Mouse (Mus musculus) lung, embryonic 16.5 days (tissue): ENCODE data around the gene Tmem191c. TPM values are rescaled to one million over a fixed set of nuclear protein-coding genes. Genes with fewer than 3 reads are reported as not detected.

Source experiments
- ATAC-seq: fragments of 200-750 bp; cut with Nextera tagmentation; 2 replicates; pipeline ENCODE4 v1.8.0; 2017; ENCODE audit warnings: low read depth, mild to moderate bottlenecking, moderate library complexity
- H3K27ac ChIP-seq: fragments of 300-500 bp; sonication (generic); 2 replicates; pipeline ENCODE4 v1.5.1; 2014; ENCODE audit warnings: mild to moderate bottlenecking, control low read depth, low read length
- H3K27me3 ChIP-seq: fragments of 300-500 bp; sonication (generic); 2 replicates; pipeline ENCODE4 v1.6.1; 2014; ENCODE audit warnings: low read depth, low read length, mixed read lengths; ENCODE audit not compliant: control insufficient read depth, insufficient read depth
- H3K36me3 ChIP-seq: fragments of 300-500 bp; sonication (generic); 2 replicates; pipeline ENCODE4 v1.6.1; 2014; ENCODE audit warnings: low read length; ENCODE audit not compliant: control insufficient read depth, insufficient read depth
- H3K4me1 ChIP-seq: fragments of 300-500 bp; sonication (generic); replicated peaks from 2 replicates; pipeline ENCODE4 v1.6.1; 2014; ENCODE audit warnings: low read length, mixed read lengths; ENCODE audit not compliant: control insufficient read depth, insufficient read depth
- H3K4me2 ChIP-seq: fragments of 300-500 bp; sonication (generic); 2 replicates; pipeline ENCODE4 v1.6.1; 2014; ENCODE audit warnings: low read depth, low read length, control low read depth
- H3K4me3 ChIP-seq: fragments of 300-500 bp; sonication (generic); 2 replicates; pipeline ENCODE4 v1.5.1; 2014; ENCODE audit warnings: mild to moderate bottlenecking, low read length, control low read depth
- H3K9ac ChIP-seq: fragments of 300-500 bp; sonication (generic); 2 replicates; pipeline ENCODE4 v1.6.1; 2014; ENCODE audit warnings: low read length, control low read depth
- H3K9me3 ChIP-seq: fragments of 300-500 bp; sonication (generic); 2 replicates; pipeline ENCODE4 v1.6.1; 2016; ENCODE audit warnings: low read length; ENCODE audit not compliant: control insufficient read depth
- WGBS: fragments of 180-500 bp; shearing (Covaris S2); extraction: QIAGEN DNeasy Blood & Tissue Kit; methylation state at CpG from one replicate; pipeline ENCODE4 v1.1.7; 2014; 5-methylcytosine and 5-hydroxymethylcytosine counted together
- polyA plus RNA-seq: library from polyadenylated mRNA; unstranded; fragments of >200 nt; fragmentation: Nextera tagmentation; extraction: Ambion mirVana; gene quantifications from 2 replicates; pipeline ENCODE4 v1.2.1, GENCODE M21; 2015

Gene Tmem191c
- polyA plus RNA-seq, 1 experiment from 2014 or later: 8.5 TPM

- no peaks in the 10 kb centered on the region for H3K9me3 ChIP-seq
- H3K4me3 ChIP-seq: no peak overlapping the region
- no peak overlapping the region for H3K4me2 ChIP-seq
- H3K27ac ChIP-seq: no peak overlapping the region
- H3K36me3 ChIP-seq: no peaks in the 10 kb centered on the region
- H3K9ac ChIP-seq: no peak overlapping the region
- H3K27me3 ChIP-seq: no peaks in the 10 kb centered on the region
- peaks cover 43% of the 10 kb centered on the region for H3K4me1 ChIP-seq
- ATAC-seq: no peak
- 56% methylated on average over 2 of the region's 2 CpGs for WGBS
Observed at GRCm38 (mm10) chr16:17239409-17239808, 36.5 kb upstream of the Tmem191c start.

DNA sequence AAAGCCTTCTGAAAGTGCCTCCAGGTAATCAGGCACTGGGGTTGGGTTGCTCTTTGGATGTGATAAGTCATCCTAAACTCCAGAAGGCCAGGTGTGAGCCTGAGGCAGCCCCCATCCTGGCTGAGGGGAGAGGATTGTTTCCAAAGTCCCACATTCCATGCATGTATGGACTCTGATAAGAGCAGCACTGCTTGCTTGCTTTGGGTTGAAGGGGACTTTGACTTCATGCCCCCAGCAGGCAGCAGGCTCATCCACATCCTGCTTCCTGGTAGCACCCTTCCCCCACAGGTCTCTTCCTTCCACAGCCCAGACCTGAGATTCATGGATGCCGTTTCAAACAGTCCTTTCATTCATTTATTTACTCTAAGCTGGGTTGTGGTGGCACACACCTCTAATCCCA is 32.1 kb upstream of the Tmem191c start:
- 0 out of 2 replicates have a peak, but pooled peaks have one; percentile 15 for ATAC-seq
- Histone ChIP-seq H3K4me3 (no peak overlapping the region), H3K4me1 (peaks cover 21% of the 10 kb centered on the region), H3K4me2 (no peak overlapping the region), H3K9ac (no peak overlapping the region), H3K36me3 (no peaks in the 10 kb centered on the region), H3K9me3 (no peaks in the 10 kb centered on the region), H3K27me3 (no peaks in the 10 kb centered on the region), H3K27ac (peak overlapping the region; percentile 67)
- 24% methylated on average over 1 of the region's 1 CpGs for WGBS

DNA sequence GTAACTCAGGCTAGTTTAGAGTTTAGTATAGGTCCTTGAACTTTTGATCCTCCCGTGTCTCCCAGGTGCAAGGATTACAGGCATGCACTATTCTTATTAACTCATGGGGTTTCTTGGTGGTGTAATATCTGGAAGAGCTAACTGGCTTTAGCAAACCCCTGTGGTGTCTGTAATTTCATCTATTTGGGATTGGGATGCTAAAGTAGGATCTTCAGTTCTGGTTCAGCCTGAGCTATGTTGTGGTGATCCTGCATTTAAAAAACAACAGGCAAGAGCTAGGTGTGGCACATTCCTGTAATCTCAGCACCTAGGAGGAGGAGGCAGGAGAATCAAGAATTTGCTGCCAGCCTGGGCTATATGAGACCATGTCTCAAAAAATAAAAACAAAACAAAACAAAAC is 30.9 kb upstream of the Tmem191c start:
- Histone ChIP-seq H3K4me2 (no peak overlapping the region), H3K27me3 (no peaks in the 10 kb centered on the region), H3K4me1 (peaks cover 19% of the 10 kb centered on the region), H3K9me3 (no peaks in the 10 kb centered on the region), H3K27ac (no peak overlapping the region), H3K9ac (no peak overlapping the region), H3K36me3 (no peaks in the 10 kb centered on the region), H3K4me3 (no peak overlapping the region)
- no peak for ATAC-seq
- WGBS: 48% methylated on average over 1 of the region's 1 CpGs

- H3K9me3 ChIP-seq: no peaks in the 10 kb centered on the region
- H3K9ac ChIP-seq: no peak overlapping the region
- H3K27me3 ChIP-seq: no peaks in the 10 kb centered on the region
- peak overlapping the region; percentile 72 for H3K27ac ChIP-seq
- peaks cover 38% of the 10 kb centered on the region for H3K4me1 ChIP-seq
- no peaks in the 10 kb centered on the region for H3K36me3 ChIP-seq
- H3K4me3 ChIP-seq: no peak overlapping the region
- no peak overlapping the region for H3K4me2 ChIP-seq
- ATAC-seq: peak; percentile 76
- WGBS: 41% methylated on average over 4 of the region's 4 CpGs
Observed at GRCm38 (mm10) chr16:17247727-17248126, 28.1 kb upstream of the Tmem191c start.

DNA sequence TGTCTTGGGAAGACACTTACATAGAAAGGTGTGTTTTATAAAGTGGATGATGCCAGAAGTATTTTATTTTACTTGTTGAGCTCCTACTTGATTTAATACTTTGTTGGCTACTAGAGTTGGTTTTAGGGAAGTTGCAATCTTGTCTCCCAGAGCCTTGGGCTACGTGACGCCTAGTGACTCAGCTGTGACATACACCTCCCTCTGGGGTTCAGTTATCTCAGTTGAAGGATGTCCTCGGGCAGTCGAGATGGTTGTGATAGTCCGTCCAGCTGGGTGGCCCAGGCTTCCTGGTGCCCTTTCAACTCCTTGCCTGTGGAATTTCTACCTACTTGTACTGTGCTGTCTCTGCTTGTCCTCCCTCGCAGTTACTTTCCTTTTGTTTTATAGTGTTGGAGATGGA is 26.7 kb upstream of the Tmem191c start:
- Histone ChIP-seq H3K4me3 (no peak overlapping the region), H3K9ac (no peak overlapping the region), H3K27ac (no peak overlapping the region), H3K4me2 (no peak overlapping the region), H3K36me3 (no peaks in the 10 kb centered on the region), H3K9me3 (no peaks in the 10 kb centered on the region), H3K4me1 (peaks cover 43% of the 10 kb centered on the region), H3K27me3 (no peaks in the 10 kb centered on the region)
- no peak for ATAC-seq
- WGBS: 32% methylated on average over 6 of the region's 6 CpGs

GRCm38 (mm10) chr16:17251539-17251938 is 24.3 kb upstream of the Tmem191c start:
- WGBS: 41% methylated on average over 3 of the region's 3 CpGs
- H3K4me1 ChIP-seq: peaks cover 49% of the 10 kb centered on the region
- H3K9me3 ChIP-seq: no peaks in the 10 kb centered on the region
- no peaks in the 10 kb centered on the region for H3K27me3 ChIP-seq
- H3K4me3 ChIP-seq: no peak overlapping the region
- peak overlapping the region; percentile 26 for H3K4me2 ChIP-seq
- ATAC-seq: peak; percentile 50
- peak overlapping the region; percentile 74 for H3K27ac ChIP-seq
- no peak overlapping the region for H3K9ac ChIP-seq
- no peaks in the 10 kb centered on the region for H3K36me3 ChIP-seq

DNA sequence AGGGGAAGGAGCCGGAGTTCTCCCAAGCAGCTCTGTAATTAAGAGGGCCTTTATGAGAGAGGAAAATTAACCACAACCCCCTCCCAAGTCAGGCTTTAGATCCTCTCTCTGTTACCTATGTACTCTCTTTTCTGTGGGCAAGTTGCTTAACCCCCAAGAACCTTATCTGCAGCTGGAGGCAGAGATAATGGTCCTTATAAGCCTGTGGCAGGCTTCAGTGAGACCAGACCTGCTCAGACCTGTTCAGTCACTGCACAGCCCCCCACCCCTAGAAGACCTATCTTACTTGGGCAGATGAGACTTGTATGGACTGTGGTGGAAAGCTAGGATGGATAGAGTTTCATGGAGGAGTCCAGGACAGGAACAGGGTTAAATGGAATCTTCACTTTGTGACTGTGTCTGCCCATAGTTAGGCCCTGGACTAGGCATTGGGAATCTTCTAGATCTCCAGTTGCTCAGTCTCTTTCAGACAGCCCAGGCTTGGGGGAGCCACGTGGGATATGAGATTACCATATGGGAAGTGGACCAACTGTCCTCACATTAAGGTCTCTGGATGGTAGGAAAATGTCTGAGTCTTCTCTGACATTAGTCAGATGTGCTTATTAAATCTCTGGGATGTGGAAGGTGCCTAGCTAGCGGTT is 23.7 kb upstream of the Tmem191c start:
- 43% methylated on average over 3 of the region's 3 CpGs for WGBS
- peak overlapping the region; percentile 26; the same call in 1 of the 2 replicates for H3K4me2 ChIP-seq
- peaks cover 49% of the 10 kb centered on the region for H3K4me1 ChIP-seq
- H3K27ac ChIP-seq: peak overlapping the region; percentile 66
- no peak overlapping the region for H3K4me3 ChIP-seq
- no peaks in the 10 kb centered on the region for H3K27me3 ChIP-seq
- ATAC-seq: no peak
- H3K9ac ChIP-seq: no peak overlapping the region
- H3K36me3 ChIP-seq: no peaks in the 10 kb centered on the region; the same call in 1 of the 2 replicates
- no peaks in the 10 kb centered on the region for H3K9me3 ChIP-seq

GRCm38 (mm10) chr16:17252841-17253240 is 23.0 kb upstream of the Tmem191c start:
- Histone ChIP-seq H3K4me3 (no peak overlapping the region), H3K4me1 (peaks cover 49% of the 10 kb centered on the region), H3K27ac (0 out of 2 replicates have a peak overlapping the region, but pooled peaks have one; percentile 29), H3K9ac (no peak overlapping the region), H3K9me3 (no peaks in the 10 kb centered on the region), H3K36me3 (peaks cover 5% of the 10 kb centered on the region), H3K4me2 (no peak overlapping the region), H3K27me3 (no peaks in the 10 kb centered on the region)
- 57% methylated on average over 7 of the region's 7 CpGs for WGBS
- ATAC-seq: no peak; the same call in 1 of the 2 replicates

DNA sequence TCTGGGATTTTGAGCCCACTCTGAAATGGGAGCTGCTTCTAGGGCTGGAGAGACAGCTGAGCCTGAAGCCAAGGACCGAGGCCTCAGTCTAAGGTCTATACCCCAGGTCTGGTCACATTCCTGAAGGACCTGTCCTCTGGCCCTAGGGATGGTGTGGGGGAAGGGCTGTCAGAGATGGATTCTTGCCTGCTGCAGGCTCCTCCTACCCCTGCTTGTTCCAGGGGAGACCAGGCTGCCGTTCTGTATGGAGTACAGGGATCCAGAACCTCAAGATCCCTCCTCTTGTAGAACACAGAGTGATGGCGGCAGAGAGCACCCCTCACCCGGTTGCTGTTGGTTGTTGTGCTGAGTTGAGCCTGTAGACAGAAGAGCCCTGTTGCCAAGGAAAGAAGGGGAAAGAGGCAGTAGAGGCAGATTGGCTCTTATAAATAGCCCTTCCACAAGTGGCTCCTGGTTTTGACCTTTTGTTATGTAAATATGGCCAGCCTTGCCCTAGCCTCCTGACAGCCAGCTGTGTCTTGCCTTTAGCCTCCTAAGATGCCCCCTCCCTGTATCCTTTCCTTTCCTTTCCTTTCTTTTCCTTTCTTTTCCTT is 21.8 kb upstream of the Tmem191c start:
- H3K4me1 ChIP-seq: peaks cover 42% of the 10 kb centered on the region
- ATAC-seq: 0 out of 2 replicates have a peak, but pooled peaks have one; percentile 21

More for the DNA sequence above, 21.8 kb upstream of the Tmem191c start:
- Histone ChIP-seq H3K27ac (no peak overlapping the region), H3K4me3 (no peak overlapping the region), H3K27me3 (no peaks in the 10 kb centered on the region), H3K9ac (no peak overlapping the region), H3K9me3 (no peaks in the 10 kb centered on the region), H3K4me2 (no peak overlapping the region), H3K36me3 (peaks cover 13% of the 10 kb centered on the region)
- 22% methylated on average over 4 of the region's 4 CpGs for WGBS
